Mouse (Mus musculus) hindbrain, embryonic 11.5 days (tissue): Measurements from ENCODE around the gene Plekhn1. TPM values are rescaled to one million over a fixed set of nuclear protein-coding genes. Genes with fewer than 3 reads are reported as not detected.

Source experiments
- ATAC-seq: fragments of 200-750 bp; cut with Nextera tagmentation; 2 replicates; pipeline ENCODE4 v1.8.0; 2017; ENCODE audit warnings: mild to moderate bottlenecking, moderate TSS enrichment, moderate library complexity; ENCODE audit not compliant: low FRiP score
- DNase-seq: peaks from one replicate; pipeline ENCODE4 v3.0.0-alpha.2; 2015; ENCODE audit warnings: low spot score
- H3K27ac ChIP-seq: fragments of 300-500 bp; sonication (generic); 2 replicates; pipeline ENCODE4 v1.5.1; 2014; ENCODE audit warnings: mild to moderate bottlenecking, low read depth, low read length
- H3K27me3 ChIP-seq: fragments of 300-500 bp; sonication (generic); 2 replicates; pipeline ENCODE4 v1.6.1; 2014; ENCODE audit warnings: mild to moderate bottlenecking, low read length, moderate library complexity, mixed read lengths; ENCODE audit not compliant: control insufficient read depth, insufficient read depth
- H3K36me3 ChIP-seq: fragments of 300-500 bp; sonication (generic); 2 replicates; pipeline ENCODE4 v1.6.1; 2014; ENCODE audit warnings: mild to moderate bottlenecking, low read length, moderate library complexity, mixed read lengths; ENCODE audit not compliant: control insufficient read depth, insufficient read depth
- H3K4me1 ChIP-seq: fragments of 300-500 bp; sonication (generic); replicated peaks from 2 replicates; pipeline ENCODE4 v1.6.1; 2014; ENCODE audit warnings: low read length, mixed read lengths; ENCODE audit not compliant: control insufficient read depth, insufficient read depth
- H3K4me2 ChIP-seq: fragments of 300-500 bp; sonication (generic); replicated peaks from 2 replicates; pipeline ENCODE4 v1.6.1; 2014; ENCODE audit warnings: mild to moderate bottlenecking, low read depth, low read length
- H3K4me3 ChIP-seq: fragments of 300-500 bp; sonication (generic); 2 replicates; pipeline ENCODE4 v1.5.1; 2014; ENCODE audit warnings: low read depth, low read length
- H3K9ac ChIP-seq: fragments of 300-500 bp; sonication (generic); 2 replicates; pipeline ENCODE4 v1.6.1; 2014; ENCODE audit warnings: low read depth, low read length
- H3K9me3 ChIP-seq: fragments of 300-500 bp; sonication (generic); 2 replicates; pipeline ENCODE4 v1.6.1; 2016; ENCODE audit warnings: low read length; ENCODE audit not compliant: control insufficient read depth
- WGBS: fragments of 180-500 bp; shearing (Covaris S2); extraction: QIAGEN DNeasy Blood & Tissue Kit; methylation state at CpG from one replicate; pipeline ENCODE4 v1.1.7; 2014; 5-methylcytosine and 5-hydroxymethylcytosine counted together
- polyA plus RNA-seq: library from polyadenylated mRNA; unstranded; fragments of >200 nt; fragmentation: Nextera tagmentation; extraction: Ambion mirVana; gene quantifications from 2 replicates; pipeline ENCODE4 v1.2.1, GENCODE M21; 2014

Plekhn1 gene
- polyA plus RNA-seq, 1 experiment from 2014 or later = 17.0 TPM

DNA sequence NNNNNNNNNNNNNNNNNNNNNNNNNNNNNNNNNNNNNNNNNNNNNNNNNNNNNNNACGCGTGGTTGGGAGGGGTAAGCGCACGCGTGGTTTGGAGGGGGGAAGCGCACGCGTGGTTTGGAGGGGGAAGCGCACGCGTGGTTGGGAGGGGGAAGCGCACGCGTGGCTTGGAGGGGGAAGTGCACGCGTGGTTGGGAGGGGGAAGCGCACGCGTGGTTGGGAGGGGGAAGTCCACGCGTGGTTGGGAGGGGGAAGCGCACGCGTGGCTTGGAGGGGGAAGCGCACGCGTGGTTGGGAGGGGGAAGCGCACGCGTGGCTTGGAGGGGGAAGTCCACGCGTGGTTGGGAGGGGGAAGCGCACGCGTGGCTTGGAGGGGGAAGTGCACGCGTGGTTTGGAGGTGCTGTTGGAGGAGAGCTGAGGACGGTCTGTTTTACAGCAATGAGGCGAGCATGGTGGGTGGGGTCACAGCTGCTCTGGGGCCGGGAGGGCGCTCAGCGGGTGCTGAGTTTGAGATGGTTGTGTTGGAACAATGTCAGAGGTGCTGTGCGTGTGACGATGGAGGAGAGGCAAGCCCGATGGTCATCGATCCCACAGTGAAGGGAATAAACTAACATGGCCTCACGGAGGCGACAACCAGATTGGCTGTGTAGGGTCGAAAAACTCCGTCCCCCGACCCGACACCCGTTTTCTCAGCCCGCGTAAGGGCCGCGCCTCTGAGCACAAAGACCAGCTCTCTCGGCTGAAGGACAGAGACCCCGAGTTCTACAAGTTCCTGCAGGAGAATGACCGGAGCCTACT lies 2.2 kb upstream of the Plekhn1 start:
- Histone ChIP-seq H3K4me2 (peak overlapping the region; percentile 50), H3K36me3 (peaks cover 6% of the 10 kb centered on the region), H3K4me3 (peak overlapping the region; percentile 94), H3K9ac (peak overlapping the region; percentile 77), H3K9me3 (no peaks in the 10 kb centered on the region), H3K27ac (peak overlapping the region; percentile 88), H3K4me1 (0 out of 2 replicates have a peak, but pooled peaks cover 3% of the 10 kb centered on the region), H3K27me3 (no peaks in the 10 kb centered on the region)
- DNase-seq = peak; percentile 45
- no peak for ATAC-seq
- WGBS = 20% methylated on average over 50 of the region's 60 CpGs

GRCm38 (mm10) chr4:156235808-156236533 lies 1.3 kb upstream of the Plekhn1 start, which contains the start of gene Noc2l:
Noc2l (plus strand) TSS chr4:156236010.
- peak within 1 kb of the TSS; percentile 88 for H3K27ac ChIP-seq
- peak within 1 kb of the TSS; percentile 94 for H3K4me3 ChIP-seq
- H3K9me3 ChIP-seq = no peaks in the 10 kb centered on the region
- under 1% methylated on average over 90 of the region's 90 CpGs for WGBS
- peak within 1 kb of the TSS; percentile 87 for H3K4me2 ChIP-seq
- ATAC-seq (peak; percentile 88), DNase-seq (peak; percentile 96)
- H3K4me1 ChIP-seq = 0 out of 2 replicates have a peak, but pooled peaks cover 3% of the 10 kb centered on the region
- H3K27me3 ChIP-seq = no peaks in the 10 kb centered on the region
- peak within 1 kb of the TSS; percentile 77 for H3K9ac ChIP-seq
- peaks cover 10% of the 10 kb centered on the region; the same call in 1 of the 2 replicates for H3K36me3 ChIP-seq

DNA sequence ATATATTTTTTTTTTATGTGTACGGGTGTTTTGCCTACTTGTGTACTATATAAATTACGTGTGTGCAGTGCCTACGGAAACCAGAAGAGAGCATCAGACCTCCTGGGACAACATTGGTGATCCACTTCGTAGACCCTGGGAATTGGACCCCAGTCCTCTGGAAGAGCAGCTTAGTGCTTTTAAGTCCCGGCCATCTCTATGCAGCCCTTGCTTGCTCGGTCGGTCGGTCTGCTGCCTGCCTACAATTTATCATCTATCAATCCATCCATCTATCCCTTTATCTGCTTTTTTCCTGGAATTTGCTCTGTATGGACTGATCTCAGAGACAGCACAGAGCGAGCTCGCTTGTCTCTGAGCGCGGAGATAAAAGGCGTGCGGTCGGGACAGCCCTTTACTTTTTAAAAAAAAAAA lies 708 bp upstream of the Plekhn1 start:
- WGBS = 2% methylated on average over 15 of the region's 15 CpGs
- ATAC-seq (peak; percentile 34), DNase-seq (peak; percentile 70)
- Histone ChIP-seq H3K4me1 (0 out of 2 replicates have a peak, but pooled peaks cover 3% of the 10 kb centered on the region), H3K9ac (peak overlapping the region; percentile 44), H3K27ac (peak overlapping the region; percentile 88; the same call in 1 of the 2 replicates), H3K36me3 (peaks cover 14% of the 10 kb centered on the region; the same call in 1 of the 2 replicates), H3K9me3 (no peaks in the 10 kb centered on the region), H3K4me3 (peak overlapping the region; percentile 94), H3K4me2 (peak overlapping the region; percentile 50), H3K27me3 (no peaks in the 10 kb centered on the region)

DNA sequence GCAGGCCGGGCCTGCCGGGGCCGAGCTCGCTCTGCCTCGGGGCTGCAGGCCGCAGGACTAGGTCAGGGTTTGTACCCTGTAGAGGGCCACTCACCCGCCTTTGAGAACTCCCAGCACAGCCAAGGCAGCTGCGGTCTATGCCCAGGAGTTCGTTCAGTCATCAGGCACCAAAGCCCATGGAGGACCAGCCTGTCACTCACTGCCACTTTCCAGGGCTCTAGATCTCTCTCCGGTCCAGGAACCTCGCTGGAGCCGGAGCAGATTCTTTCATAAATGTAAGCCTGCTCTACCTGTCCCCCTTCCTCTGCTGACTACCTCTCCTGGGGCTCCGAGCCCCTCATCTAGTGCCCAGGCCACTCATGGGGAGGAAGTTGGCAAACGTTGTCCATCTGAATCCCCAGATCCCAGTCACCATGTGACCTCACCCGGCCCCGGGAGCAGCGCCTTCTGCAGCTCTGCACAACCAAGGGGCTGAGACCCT lies 596 bp downstream of the Plekhn1 start:
- ATAC-seq (peak; percentile 33; the same call in 1 of the 2 replicates), DNase-seq (peak; percentile 47)
- H3K4me2 ChIP-seq = peak overlapping the region; percentile 87
- no peaks in the 10 kb centered on the region for H3K27me3 ChIP-seq
- 2% methylated on average over 17 of the region's 17 CpGs for WGBS
- peaks cover 18% of the 10 kb centered on the region; the same call in 1 of the 2 replicates for H3K36me3 ChIP-seq
- 0 out of 2 replicates have a peak, but pooled peaks cover 3% of the 10 kb centered on the region for H3K4me1 ChIP-seq
- H3K27ac ChIP-seq = peak overlapping the region; percentile 74
- H3K9me3 ChIP-seq = no peaks in the 10 kb centered on the region
- H3K4me3 ChIP-seq = peak overlapping the region; percentile 65
- H3K9ac ChIP-seq = peak overlapping the region; percentile 48

DNA sequence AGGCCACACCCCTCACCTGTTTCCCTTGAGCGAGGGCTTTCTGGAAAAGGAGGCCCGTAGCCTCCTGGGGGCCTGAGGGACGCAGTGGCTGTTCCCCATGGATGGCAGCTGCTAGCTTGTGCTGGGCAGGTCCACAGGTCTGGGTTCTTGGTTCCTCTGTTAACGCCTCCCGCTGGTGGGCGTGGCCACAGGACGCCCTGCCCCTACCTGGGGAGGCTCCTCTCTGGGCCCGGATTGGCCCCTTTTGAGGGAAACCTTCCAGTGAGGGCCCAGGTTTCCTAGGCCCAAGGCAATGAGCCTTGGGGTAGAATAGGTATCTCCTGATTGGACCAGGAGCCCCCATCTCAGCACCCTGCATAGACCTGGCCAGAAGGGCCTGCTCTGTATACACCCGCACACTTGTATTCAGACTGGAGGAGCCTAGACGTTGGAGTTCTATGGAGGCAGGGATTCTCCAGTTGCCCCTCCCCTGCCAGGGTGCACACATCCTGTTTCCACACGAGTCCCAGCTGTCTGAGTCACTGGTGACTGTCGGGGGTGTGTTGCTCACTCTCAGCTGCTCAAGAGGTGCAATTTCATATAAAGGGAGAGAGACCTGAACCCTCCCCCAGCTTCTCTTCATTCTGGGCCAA lies 6.1 kb downstream of the Plekhn1 start:
- WGBS = 28% methylated on average over 12 of the region's 12 CpGs

DNA sequence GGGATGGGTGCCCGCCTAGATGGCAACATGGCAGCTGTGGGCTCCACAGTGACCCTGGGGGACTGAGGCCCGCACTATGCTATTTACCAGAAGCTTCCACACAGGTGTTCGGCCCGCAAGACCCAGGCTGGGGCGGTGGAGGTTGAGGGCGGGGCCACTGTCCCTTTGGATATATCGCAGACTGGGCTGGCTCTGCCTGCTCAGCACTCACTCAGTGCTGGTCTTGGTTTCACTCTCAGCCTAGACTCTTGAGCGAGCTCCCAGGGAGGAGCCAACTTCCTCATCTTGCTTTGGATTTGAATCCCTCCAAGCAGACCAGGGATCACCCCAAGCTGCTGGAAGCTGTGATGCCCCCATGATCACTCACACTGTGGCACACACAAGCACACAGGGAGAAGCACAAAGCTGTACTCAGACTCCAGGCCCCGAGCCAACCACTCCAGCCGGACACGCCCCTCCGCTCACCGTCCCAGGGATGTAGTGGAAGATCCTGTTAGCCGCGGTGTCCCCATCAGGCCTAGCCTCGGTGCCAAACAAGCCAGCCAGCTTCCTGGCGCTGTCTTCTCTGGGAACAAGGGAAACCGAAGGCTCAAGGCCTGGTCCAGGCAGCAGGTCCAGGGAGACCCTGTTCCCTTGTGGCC lies 6.8 kb downstream of the Plekhn1 start:
- 0 out of 2 replicates have a peak, but pooled peaks have one; percentile 15 for ATAC-seq
- 41% methylated on average over 18 of the region's 18 CpGs for WGBS

More for the DNA sequence above, 6.1 kb downstream of the Plekhn1 start:
- H3K4me3 ChIP-seq = no peak overlapping the region
- no peaks in the 10 kb centered on the region for H3K27me3 ChIP-seq
- H3K9me3 ChIP-seq = no peaks in the 10 kb centered on the region
- peaks cover 18% of the 10 kb centered on the region; the same call in 1 of the 2 replicates for H3K36me3 ChIP-seq
- H3K27ac ChIP-seq = no peak overlapping the region
- DNase-seq = no peak
- 0 out of 2 replicates have a peak, but pooled peaks have one; percentile 15 for ATAC-seq
- H3K9ac ChIP-seq = no peak overlapping the region
- H3K4me2 ChIP-seq = no peak overlapping the region
- 0 out of 2 replicates have a peak, but pooled peaks cover 1% of the 10 kb centered on the region for H3K4me1 ChIP-seq

DNA sequence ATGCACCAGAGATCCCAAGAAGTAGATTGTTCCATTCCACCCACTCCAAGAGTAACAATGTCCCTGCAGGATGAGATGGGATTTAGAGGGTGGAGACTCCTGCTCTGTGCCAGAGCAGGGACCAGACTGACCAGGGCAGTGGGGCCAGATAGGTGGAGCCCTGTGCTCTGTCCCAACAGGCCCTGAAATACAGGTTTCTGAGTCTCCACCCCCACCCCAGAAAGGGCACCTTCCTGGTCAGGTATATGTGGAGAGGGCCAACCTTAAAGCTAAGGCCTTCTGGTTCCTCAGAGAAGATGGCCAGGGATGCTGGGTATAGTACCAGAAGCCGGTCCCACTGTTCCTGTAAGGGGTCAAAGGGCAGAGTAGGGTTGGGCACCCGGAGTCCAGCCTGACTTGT lies 10.4 kb downstream of the Plekhn1 start:
- Histone ChIP-seq H3K4me1 (no peaks in the 10 kb centered on the region), H3K9ac (no peak overlapping the region), H3K36me3 (0 out of 2 replicates have a peak, but pooled peaks cover under 1% of the 10 kb centered on the region), H3K27ac (no peak overlapping the region), H3K4me3 (no peak overlapping the region), H3K27me3 (no peaks in the 10 kb centered on the region), H3K9me3 (no peaks in the 10 kb centered on the region), H3K4me2 (no peak overlapping the region)
- 91% methylated on average over 2 of the region's 2 CpGs for WGBS
- DNase-seq (no peak), ATAC-seq (no peak)

More for the DNA sequence above, 6.8 kb downstream of the Plekhn1 start:
- no peak overlapping the region for H3K4me3 ChIP-seq
- no peak overlapping the region for H3K27ac ChIP-seq
- DNase-seq = no peak
- no peaks in the 10 kb centered on the region for H3K4me1 ChIP-seq
- H3K36me3 ChIP-seq = peaks cover 18% of the 10 kb centered on the region; the same call in 1 of the 2 replicates
- H3K4me2 ChIP-seq = no peak overlapping the region
- H3K9ac ChIP-seq = no peak overlapping the region
- H3K9me3 ChIP-seq = no peaks in the 10 kb centered on the region
- no peaks in the 10 kb centered on the region for H3K27me3 ChIP-seq

DNA sequence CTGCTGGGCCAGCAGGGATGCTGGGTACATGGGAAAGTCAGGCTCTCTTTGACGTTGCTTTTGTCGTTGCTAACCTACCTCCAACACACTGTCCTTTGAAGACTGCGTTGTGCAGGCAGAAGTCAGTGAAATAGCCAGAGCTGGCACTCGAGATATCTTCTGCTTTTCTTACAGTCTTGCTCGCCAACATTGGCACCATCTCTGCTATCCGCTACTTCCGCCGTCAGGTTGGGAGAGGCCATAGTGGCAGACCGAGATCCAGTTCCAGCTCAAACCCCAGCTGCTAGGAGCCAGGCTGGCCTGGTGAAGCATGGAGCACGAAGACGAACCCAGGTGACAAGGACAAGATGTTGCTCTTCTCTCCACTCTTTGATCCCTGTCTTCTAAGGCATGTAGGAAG lies 14.7 kb downstream of the Plekhn1 start:
- Histone ChIP-seq H3K4me2 (no peak overlapping the region), H3K4me1 (no peaks in the 10 kb centered on the region), H3K27ac (no peak overlapping the region), H3K9ac (no peak overlapping the region), H3K4me3 (no peak overlapping the region), H3K9me3 (no peaks in the 10 kb centered on the region), H3K27me3 (no peaks in the 10 kb centered on the region), H3K36me3 (no peaks in the 10 kb centered on the region)
- DNase-seq (no peak), ATAC-seq (no peak)
- WGBS = 90% methylated on average over 11 of the region's 11 CpGs
